Mouse (Mus musculus) Patski (cell line): ENCODE measurements around the gene Lce1c. TPM values are rescaled to one million over a fixed set of nuclear protein-coding genes. Genes with fewer than 3 reads are reported as not detected.
"Not testable (repeated sequence)": the region's sequence is repeated elsewhere in the genome, so short reads cannot be mapped to it uniquely, and the experiment has no call there.

Experiments
- ATAC-seq: fragments of 100-300 bp; one replicate; pipeline ENCODE4 v1.8.0; 2021
- CTCF ChIA-PET: fragments of 350-600 bp; sonication (Branson Sonifier 250); formaldehyde crosslinking; loops from one replicate; lab custom pipeline; 2022; ENCODE audit warnings: inconsistent platforms; lab: Charles Lee
- POLR2A ChIA-PET: fragments of 350-600 bp; sonication (Branson Sonifier 250); formaldehyde crosslinking; loops from one replicate; lab custom pipeline; 2022; ENCODE audit warnings: antibody characterized with exemption, inconsistent platforms; lab: Charles Lee
- DNase-seq: peaks from one replicate; pipeline ENCODE4 v3.0.0-alpha.2; 2011; ENCODE audit warnings: low read depth, low spot score
- H3K27me3 ChIP-seq: fragments of 371-371 bp; one replicate; pipeline ENCODE4 v1.5.1; 2021
- CTCF ChIP-seq: fragments of 100-300 bp; IDR thresholded peaks from one replicate; pipeline ENCODE4 v1.5.1; 2021
- in situ Hi-C: fragments of 300-500 bp; cut with MboI; formaldehyde crosslinking; loops from 3 replicates; pipeline ENCODE4 v1.11.1; 2018; ENCODE audit warnings: low pct_unique_long_range_greater_than_20kb, mixed read lengths
- polyA plus RNA-seq: library from polyadenylated mRNA; unstranded; gene quantifications from one replicate; pipeline ENCODE4 v1.2.3, GENCODE M21; 2021

The Lce1c gene
- polyA plus RNA-seq, result not detected

GRCm38 (mm10) chr3:92678947-92679346 lies at the start of gene Lce1c:
Gene Lce1c (plus strand): TSS chr3:92679247.
- in situ Hi-C loops, result no loop called here
- ATAC-seq, result no peak

GRCm38 (mm10) chr3:92637745-92638652 lies 41.0 kb upstream of the Lce1c start:
- in situ Hi-C loops, result no loop called here
- ATAC-seq, result no peak
- no peak for DNase-seq
- TF ChIP-seq CTCF, result no peak
- peaks cover 21% of the 10 kb centered on the region for H3K27me3 ChIP-seq
- ChIA-PET POLR2A (no interaction called here), CTCF (no interaction called here)

More at GRCm38 (mm10) chr3:92678947-92679346, at the start of gene Lce1c:
- TF ChIP-seq CTCF, result no peak
- H3K27me3 ChIP-seq, result peaks cover 15% of the 10 kb centered on the region
- DNase-seq, result no peak
- ChIA-PET POLR2A (no interaction called here), CTCF (interaction anchor here (1.3 kb wide), 1 partner anchor 8 kb away, joined by 3 read pairs; no protein-coding TSS in a partner anchor)

GRCm38 (mm10) chr3:92638653-92638991 lies 40.4 kb upstream of the Lce1c start:
- H3K27me3 ChIP-seq, result peaks cover 17% of the 10 kb centered on the region
- no peak for TF ChIP-seq CTCF
- CTCF ChIA-PET, result no interaction called here
- POLR2A ChIA-PET, result no interaction called here
- in situ Hi-C loops, result no loop called here
- DNase-seq, result no peak
- ATAC-seq, result no peak

- peaks cover 14% of the 10 kb centered on the region for H3K27me3 ChIP-seq
- no peak for TF ChIP-seq CTCF
- ATAC-seq, result no peak
- POLR2A ChIA-PET, result no interaction called here
- in situ Hi-C loops, result no loop called here
- DNase-seq, result no peak
- CTCF ChIA-PET, result no interaction called here
These were observed 39.2 kb upstream of the Lce1c start for GRCm38 (mm10) chr3:92639854-92640253.

- ChIA-PET POLR2A (no interaction called here), CTCF (interaction anchor here (1.3 kb wide), 1 partner anchor 9 kb away, joined by 3 read pairs; the partner anchor contains the start of gene Lce1b)
- in situ Hi-C loops, result no loop called here
- DNase-seq (no peak), ATAC-seq (no peak)
- peaks cover 4% of the 10 kb centered on the region for H3K27me3 ChIP-seq
- TF ChIP-seq CTCF, result no peak
These were observed 30.8 kb upstream of the Lce1c start, which contains the start of gene Lce1a1 for GRCm38 (mm10) chr3:92648207-92648606. Gene Lce1a1 (minus strand): TSS chr3:92648307.

- ATAC-seq, result no peak
These were observed 22.2 kb upstream of the Lce1c start, which contains the start of gene Lce1b for GRCm38 (mm10) chr3:92656826-92657225. Gene Lce1b (minus strand): TSS chr3:92656926.

GRCm38 (mm10) chr3:92670215-92670614 lies 8.8 kb upstream of the Lce1c start, which contains the start of gene Lce1a2:
Gene Lce1a2 (minus strand): TSS chr3:92670315.
- POLR2A ChIA-PET, result interaction anchor here (0.7 kb wide), 1 partner anchor 276 kb away, joined by 3 read pairs; no protein-coding TSS in a partner anchor
- CTCF ChIA-PET, result interaction anchor here (1.0 kb wide), 1 partner anchor 9 kb away, joined by 3 read pairs; the partner anchor contains the start of gene Lce1c
- peaks cover 25% of the 10 kb centered on the region for H3K27me3 ChIP-seq
- ATAC-seq, result no peak
- in situ Hi-C loops, result no loop called here
- TF ChIP-seq CTCF, result no peak
- no peak for DNase-seq

More at GRCm38 (mm10) chr3:92656826-92657225, 22.2 kb upstream of the Lce1c start, which contains the start of gene Lce1b:
- CTCF ChIA-PET, result interaction anchor here (1.6 kb wide), 2 partner anchors 9 kb away, joined by 3 to 5 read pairs; partner anchors contain the start of gene Lce1a1
- no peak for TF ChIP-seq CTCF
- in situ Hi-C loops, result no loop called here
- POLR2A ChIA-PET, result no interaction called here
- H3K27me3 ChIP-seq, result no peaks in the 10 kb centered on the region
- DNase-seq, result no peak

GRCm38 (mm10) chr3:92687110-92687509 lies 8.1 kb downstream of the Lce1c start, which contains the start of gene Lce1d:
Gene Lce1d (minus strand): TSS chr3:92687210.
- ChIA-PET POLR2A (no interaction called here), CTCF (no interaction called here)
- DNase-seq (no peak), ATAC-seq (no peak)
- in situ Hi-C loops, result no loop called here
- no peaks in the 10 kb centered on the region for H3K27me3 ChIP-seq
- TF ChIP-seq CTCF, result no peak

- DNase-seq, POLR2A ChIA-PET, CTCF ChIA-PET, H3K27me3 ChIP-seq, ATAC-seq, in situ Hi-C loops: not testable (repeated sequence)
These were observed 10.1 kb downstream of the Lce1c start for GRCm38 (mm10) chr3:92689154-92689553.

- H3K27me3 ChIP-seq, result no peaks in the 10 kb centered on the region
- CTCF ChIA-PET, result no interaction called here
- in situ Hi-C loops, result no loop called here
- TF ChIP-seq CTCF, result no peak
- POLR2A ChIA-PET, result no interaction called here
- DNase-seq, result no peak
- peak; percentile 54 for ATAC-seq
These were observed 12.6 kb downstream of the Lce1c start for GRCm38 (mm10) chr3:92691688-92692087.

GRCm38 (mm10) chr3:92694613-92695012 lies 15.6 kb downstream of the Lce1c start:
- CTCF ChIA-PET, result no interaction called here

More at GRCm38 (mm10) chr3:92694613-92695012, 15.6 kb downstream of the Lce1c start:
- in situ Hi-C loops, result no loop called here
- DNase-seq (no peak), ATAC-seq (no peak)
- POLR2A ChIA-PET, result no interaction called here
- no peaks in the 10 kb centered on the region for H3K27me3 ChIP-seq
- no peak for TF ChIP-seq CTCF
